Mouse (Mus musculus) limb, embryonic 14.5 days (tissue): ENCODE results near the gene Bcam. TPM values are rescaled to one million over a fixed set of nuclear protein-coding genes. Genes with fewer than 3 reads are reported as not detected.

Source experiments
- ATAC-seq: fragments of 200-750 bp; cut with Nextera tagmentation; 2 replicates; pipeline ENCODE4 v1.8.0; 2017; ENCODE audit warnings: low read depth, moderate number of reproducible peaks, moderate TSS enrichment; ENCODE audit not compliant: low FRiP score
- DNase-seq: peaks from one replicate; pipeline ENCODE4 v3.0.0-alpha.2; 2015; ENCODE audit warnings: low spot score
- H3K27ac ChIP-seq: fragments of 300-500 bp; sonication (generic); replicated peaks from 2 replicates; pipeline ENCODE4 v1.5.1; 2014; ENCODE audit warnings: low read depth, mild to moderate bottlenecking, low read length, moderate library complexity, mixed read lengths
- H3K27me3 ChIP-seq: fragments of 300-500 bp; sonication (generic); 2 replicates; pipeline ENCODE4 v1.6.1; 2014; ENCODE audit warnings: low read length, mixed read lengths; ENCODE audit not compliant: control insufficient read depth, insufficient read depth
- H3K36me3 ChIP-seq: fragments of 300-500 bp; sonication (generic); 2 replicates; pipeline ENCODE4 v1.6.1; 2014; ENCODE audit warnings: mild to moderate bottlenecking, low read length, moderate library complexity, mixed read lengths; ENCODE audit not compliant: control insufficient read depth, insufficient read depth
- H3K4me1 ChIP-seq: fragments of 300-500 bp; sonication (generic); 2 replicates; pipeline ENCODE4 v1.6.1; 2014; ENCODE audit warnings: antibody characterized with exemption, low read length, mixed read lengths; ENCODE audit not compliant: control insufficient read depth, insufficient read depth
- H3K4me2 ChIP-seq: fragments of 300-500 bp; sonication (generic); replicated peaks from 2 replicates; pipeline ENCODE4 v1.6.1; 2014; ENCODE audit warnings: low read depth, mild to moderate bottlenecking, low read length, moderate library complexity; ENCODE audit not compliant: severe bottlenecking
- H3K4me3 ChIP-seq: fragments of 300-500 bp; sonication (generic); replicated peaks from 2 replicates; pipeline ENCODE4 v1.5.1; 2014; ENCODE audit warnings: low read length
- H3K9ac ChIP-seq: fragments of 300-500 bp; sonication (generic); 2 replicates; pipeline ENCODE4 v1.6.1; 2014; ENCODE audit warnings: mild to moderate bottlenecking, low read depth, low read length, moderate library complexity; ENCODE audit not compliant: severe bottlenecking
- H3K9me3 ChIP-seq: fragments of 300-500 bp; sonication (generic); 2 replicates; pipeline ENCODE4 v1.6.1; 2016; ENCODE audit warnings: low read length; ENCODE audit not compliant: control insufficient read depth
- POLR2A ChIP-seq: fragments of 200-500 bp; IDR thresholded peaks from 2 replicates; pipeline ENCODE4 v1.8.0; 2012; ENCODE audit warnings: inconsistent platforms, mild to moderate bottlenecking, moderate library complexity, borderline replicate concordance; ENCODE audit not compliant: insufficient read depth, insufficient read length; ENCODE audit errors: extremely low read depth
- WGBS: fragments of 180-500 bp; shearing (Covaris S2); extraction: QIAGEN DNeasy Blood & Tissue Kit; methylation state at CpG from one replicate; pipeline ENCODE4 v1.1.7; 2014; 5-methylcytosine and 5-hydroxymethylcytosine counted together
- polyA plus RNA-seq, 2 experiments: library from polyadenylated mRNA; depleted of rRNA in 1 of 2; stranded (reverse) in 1 of 2; unstranded in 1 of 2; fragments of >200 nt; fragmentation: Nextera tagmentation in 1 of 2; extraction: Ambion mirVana in 1 of 2; gene quantifications; 2 replicates each; pipeline versions ENCODE4 v1.2.1 to v1.2.3; 2012 to 2014

Gene Bcam
- polyA plus RNA-seq, 2 experiments: 94.3 to 116 TPM

GRCm38 (mm10) chr7:19777049-19777723 lies 6.4 kb upstream of the Bcam start:
- H3K9me3 ChIP-seq: no peaks in the 10 kb centered on the region
- peak; percentile 52 for DNase-seq
- 87% methylated on average over 11 of the region's 11 CpGs for WGBS
- H3K4me1 ChIP-seq: no peaks in the 10 kb centered on the region
- no peaks in the 10 kb centered on the region for H3K27me3 ChIP-seq
- no peak for TF ChIP-seq POLR2A
- no peak overlapping the region for H3K4me3 ChIP-seq
- H3K9ac ChIP-seq: no peak overlapping the region
- H3K27ac ChIP-seq: no peak overlapping the region
- peak; percentile 72 for ATAC-seq
- H3K4me2 ChIP-seq: no peak overlapping the region
- no peaks in the 10 kb centered on the region for H3K36me3 ChIP-seq

- H3K27ac ChIP-seq: no peak overlapping the region
- TF ChIP-seq POLR2A: no peak
- ATAC-seq: no peak
These were observed 866 bp upstream of the Bcam start for GRCm38 (mm10) chr7:19771682-19772081.

GRCm38 (mm10) chr7:19770375-19770754 lies 451 bp downstream of the Bcam start:
- Histone ChIP-seq H3K4me1 (peaks cover 23% of the 10 kb centered on the region), H3K27me3 (no peaks in the 10 kb centered on the region), H3K9ac (peak overlapping the region; percentile 62), H3K36me3 (0 out of 2 replicates have a peak, but pooled peaks cover under 1% of the 10 kb centered on the region), H3K27ac (no peak overlapping the region), H3K4me3 (peak overlapping the region; percentile 46), H3K9me3 (no peaks in the 10 kb centered on the region), H3K4me2 (peak overlapping the region; percentile 87)
- TF ChIP-seq POLR2A: 0 out of 2 replicates have a peak, but pooled peaks have one; percentile 65
- WGBS: 0% methylated on average over 10 of the region's 28 CpGs
- ATAC-seq: peak; percentile 86
- peak; percentile 83 for DNase-seq

More at GRCm38 (mm10) chr7:19771682-19772081, 866 bp upstream of the Bcam start:
- no peak for DNase-seq
- WGBS: 52% methylated on average over 4 of the region's 4 CpGs
- no peaks in the 10 kb centered on the region for H3K36me3 ChIP-seq
- no peaks in the 10 kb centered on the region for H3K27me3 ChIP-seq
- peak overlapping the region; percentile 46; the same call in 1 of the 2 replicates for H3K4me3 ChIP-seq
- H3K9ac ChIP-seq: no peak overlapping the region
- H3K4me1 ChIP-seq: peaks cover 23% of the 10 kb centered on the region
- no peaks in the 10 kb centered on the region for H3K9me3 ChIP-seq
- H3K4me2 ChIP-seq: no peak overlapping the region

GRCm38 (mm10) chr7:19769434-19770374 lies 1.1 kb downstream of the Bcam start:
- Histone ChIP-seq H3K36me3 (0 out of 2 replicates have a peak, but pooled peaks cover 4% of the 10 kb centered on the region), H3K4me2 (peak overlapping the region; percentile 87), H3K9me3 (no peaks in the 10 kb centered on the region), H3K27me3 (no peaks in the 10 kb centered on the region), H3K4me3 (peak overlapping the region; percentile 46), H3K27ac (no peak overlapping the region), H3K9ac (peak overlapping the region; percentile 62), H3K4me1 (peaks cover 23% of the 10 kb centered on the region)
- TF ChIP-seq POLR2A: no peak
- DNase-seq (no peak), ATAC-seq (0 out of 2 replicates have a peak, but pooled peaks have one; percentile 7)
- WGBS: 13% methylated on average over 16 of the region's 16 CpGs

GRCm38 (mm10) chr7:19769001-19769400 lies 1.8 kb downstream of the Bcam start:
- no peak for TF ChIP-seq POLR2A
- 25% methylated on average over 4 of the region's 4 CpGs for WGBS
- peak overlapping the region; percentile 62 for H3K9ac ChIP-seq

More at GRCm38 (mm10) chr7:19769001-19769400, 1.8 kb downstream of the Bcam start:
- peaks cover 23% of the 10 kb centered on the region for H3K4me1 ChIP-seq
- H3K4me2 ChIP-seq: peak overlapping the region; percentile 87
- DNase-seq (no peak), ATAC-seq (no peak)
- H3K4me3 ChIP-seq: peak overlapping the region; percentile 46
- H3K36me3 ChIP-seq: 0 out of 2 replicates have a peak, but pooled peaks cover 4% of the 10 kb centered on the region
- no peaks in the 10 kb centered on the region for H3K27me3 ChIP-seq
- H3K9me3 ChIP-seq: no peaks in the 10 kb centered on the region
- H3K27ac ChIP-seq: no peak overlapping the region
